Mouse (Mus musculus) A20 (cell line): ENCODE measurements around the gene Selenoh.

Experiments
- DNase-seq: peaks from one replicate; pipeline ENCODE4 v3.0.0-alpha.2; 2011; ENCODE audit warnings: low read depth, low spot score

Selenoh gene

GRCm38 (mm10) chr2:84670569-84670933, at the start of gene Selenoh:
TSS of gene Selenoh (minus strand) at chr2:84670770.
- peak; percentile 96 for DNase-seq

GRCm38 (mm10) chr2:84717357-84717756, 46.8 kb upstream of the Selenoh start:
- DNase-seq, result no peak

- DNase-seq, result peak; percentile 69
Observed at GRCm38 (mm10) chr2:84716423-84717355, 46.1 kb upstream of the Selenoh start.

GRCm38 (mm10) chr2:84715562-84716361, 45.2 kb upstream of the Selenoh start:
- DNase-seq, result peak; percentile 87

- DNase-seq, result peak; percentile 99
Observed at GRCm38 (mm10) chr2:84714811-84715561, 44.4 kb upstream of the Selenoh start, which contains the start of gene Zdhhc5. TSS of gene Zdhhc5 (minus strand) at chr2:84715180.

GRCm38 (mm10) chr2:84714422-84714810, 43.8 kb upstream of the Selenoh start:
- DNase-seq, result no peak

GRCm38 (mm10) chr2:84711898-84712297, 41.3 kb upstream of the Selenoh start:
- DNase-seq, result no peak

- DNase-seq, result no peak
Observed at GRCm38 (mm10) chr2:84707523-84707922, 37.0 kb upstream of the Selenoh start.

GRCm38 (mm10) chr2:84705295-84705694, 34.7 kb upstream of the Selenoh start:
- DNase-seq, result peak; percentile 56

- no peak for DNase-seq
Observed at GRCm38 (mm10) chr2:84704329-84704728, 33.8 kb upstream of the Selenoh start.

- DNase-seq, result no peak
Observed at GRCm38 (mm10) chr2:84703497-84703896, 32.9 kb upstream of the Selenoh start.

GRCm38 (mm10) chr2:84695007-84695695, 24.6 kb upstream of the Selenoh start:
- no peak for DNase-seq

GRCm38 (mm10) chr2:84690050-84690449, 19.5 kb upstream of the Selenoh start:
- no peak for DNase-seq

- no peak for DNase-seq
Observed at GRCm38 (mm10) chr2:84688080-84688844, 17.7 kb upstream of the Selenoh start.

GRCm38 (mm10) chr2:84682605-84683183, 12.1 kb upstream of the Selenoh start:
- DNase-seq, result no peak

- DNase-seq, result peak; percentile 28
Observed at GRCm38 (mm10) chr2:84679016-84679415, 8.4 kb upstream of the Selenoh start, which contains the start of gene Tmx2. TSS of gene Tmx2 (minus strand) at chr2:84679140.

- peak; percentile 98 for DNase-seq
Observed at GRCm38 (mm10) chr2:84677968-84678880, 7.7 kb upstream of the Selenoh start, which contains the start of the genes Gm28635 and Med19. TSS of gene Gm28635 (minus strand) at chr2:84678041. TSS of gene Med19 (plus strand) at chr2:84678402.

GRCm38 (mm10) chr2:84677270-84677967, 6.8 kb upstream of the Selenoh start:
- DNase-seq, result no peak
